Mouse (Mus musculus) spleen, adult 12 weeks (tissue): Measurements from ENCODE around the gene Wdr34.

Experiments
- DNase-seq: peaks from one replicate; pipeline ENCODE4 v3.0.0; 2022; ENCODE audit warnings: low spot score

The Wdr34 gene

GRCm38 (mm10) chr2:30032244-30032846 lies 16.3 kb downstream of the Wdr34 start:
- DNase-seq, result no peak

- no peak for DNase-seq
Measured at GRCm38 (mm10) chr2:30026997-30027396, 21.7 kb downstream of the Wdr34 start.

- no peak for DNase-seq
Measured at GRCm38 (mm10) chr2:30025454-30025853, 23.2 kb downstream of the Wdr34 start.

GRCm38 (mm10) chr2:30014326-30014966 lies 34.2 kb downstream of the Wdr34 start:
- DNase-seq, result no peak

- no peak for DNase-seq
Measured at GRCm38 (mm10) chr2:30010840-30011281, 37.8 kb downstream of the Wdr34 start.

- no peak for DNase-seq
Measured at GRCm38 (mm10) chr2:30009101-30009500, 39.6 kb downstream of the Wdr34 start.

GRCm38 (mm10) chr2:29991962-29992361 lies 56.7 kb downstream of the Wdr34 start:
- no peak for DNase-seq
